Mouse (Mus musculus): ENCODE data around the gene Fbxl21. TPM values are rescaled to one million over a fixed set of nuclear protein-coding genes. Genes with fewer than 3 reads are reported as not detected.

Fbxl21 gene
- total RNA-seq, 2 experiments from 2014 or later: 5.5 to 8.2 TPM

GRCm38 (mm10) chr13:56575074-56575473, 52.8 kb downstream of the Fbxl21 start:
- Histone ChIP-seq H3K27ac (no peak overlapping the region), H3K4me3 (no peak overlapping the region)
- TF ChIP-seq CTCF (conservative IDR thresholded peaks at IDR 0.05): no peak
- no peak for DNase-seq (ENCODE audit: low spot score in 2 of 2)

- TF ChIP-seq CTCF (conservative IDR thresholded peaks at IDR 0.05): peak; percentile 87
- no peak overlapping the region for H3K4me3 ChIP-seq
- H3K27ac ChIP-seq: peak overlapping the region; percentile 53; the same call in 1 of the 2 replicates
- DNase-seq (ENCODE audit: low spot score in 2 of 2): peak; percentile 38 to 62
Measured at GRCm38 (mm10) chr13:56575701-56576321, 53.5 kb downstream of the Fbxl21 start.

GRCm38 (mm10) chr13:56578097-56578496, 55.8 kb downstream of the Fbxl21 start:
- peak; percentile 37 for TF ChIP-seq CTCF (conservative IDR thresholded peaks at IDR 0.05)
- Histone ChIP-seq H3K27ac (no peak overlapping the region), H3K4me3 (no peak overlapping the region)
- no peak for DNase-seq (ENCODE audit: low spot score in 2 of 2)

- DNase-seq (ENCODE audit: low spot score in 2 of 2): no peak
- Histone ChIP-seq H3K4me3 (no peak overlapping the region), H3K27ac (no peak overlapping the region)
- TF ChIP-seq CTCF (conservative IDR thresholded peaks at IDR 0.05): no peak
Measured at GRCm38 (mm10) chr13:56580450-56580849, 58.2 kb downstream of the Fbxl21 start.

- DNase-seq (ENCODE audit: low spot score in 2 of 2): no peak
- Histone ChIP-seq H3K4me3 (no peak overlapping the region), H3K27ac (peak overlapping the region; percentile 68)
- no peak for TF ChIP-seq CTCF (conservative IDR thresholded peaks at IDR 0.05)
Measured at GRCm38 (mm10) chr13:56581512-56581911, 59.2 kb downstream of the Fbxl21 start.

- Histone ChIP-seq H3K27ac (peak overlapping the region; percentile 62), H3K4me3 (no peak overlapping the region)
- no peak for DNase-seq (ENCODE audit: low spot score in 2 of 2)
- no peak for TF ChIP-seq CTCF (conservative IDR thresholded peaks at IDR 0.05)
Measured at GRCm38 (mm10) chr13:56581961-56582434, 59.7 kb downstream of the Fbxl21 start.

- DNase-seq (ENCODE audit: low spot score in 2 of 2): no peak
- no peak overlapping the region for H3K4me3 ChIP-seq
- peak overlapping the region; percentile 15; the same call in 1 of the 2 replicates for H3K27ac ChIP-seq
- TF ChIP-seq CTCF (conservative IDR thresholded peaks at IDR 0.05): no peak
Measured at GRCm38 (mm10) chr13:56582720-56583119, 60.4 kb downstream of the Fbxl21 start.

- Histone ChIP-seq H3K27ac (no peak overlapping the region), H3K4me3 (no peak overlapping the region)
- no peak for DNase-seq (ENCODE audit: low spot score in 2 of 2)
- no peak for TF ChIP-seq CTCF (conservative IDR thresholded peaks at IDR 0.05)
Measured at GRCm38 (mm10) chr13:56586046-56586445, 63.8 kb downstream of the Fbxl21 start.

Other genes with a start within 250 kb of the Fbxl21 start
- 100 to 1,000 TPM; 123 to 125 TPM for gene Cxcl14, start 225.9 kb upstream of the Fbxl21 start, total RNA-seq (2021)
- gene Gm3045, start 95.9 kb upstream of the Fbxl21 start, total RNA-seq (2021): not detected
- gene Slc25a48, start 84.1 kb upstream of the Fbxl21 start, total RNA-seq (2021): not detected
- gene Il9, start 40.2 kb upstream of the Fbxl21 start, total RNA-seq (2021): not detected
- gene Lect2, start 26.0 kb downstream of the Fbxl21 start, total RNA-seq (2021): not detected
- gene Tgfbi, start 87.1 kb downstream of the Fbxl21 start, total RNA-seq (2021): 1 to 10 TPM; 3.1 to 3.8 TPM
- 10 to 100 TPM; 26.3 to 28.0 TPM for gene Smad5, start 180.5 kb downstream of the Fbxl21 start, total RNA-seq (2021)
- 1 to 10 TPM in 1 of 2 experiments, under 1 TPM in 1; 0.96 to 1.6 TPM for gene Gm45623, start 231.4 kb downstream of the Fbxl21 start, total RNA-seq (2021)